Mouse (Mus musculus) right cerebral cortex, adult 2 months (tissue): Measurements from ENCODE around the gene Ccser1.

Experiments
- DNase-seq, 2 experiments: peaks; one replicate each; pipeline ENCODE4 v3.0.0; 2021 to 2022; ENCODE audit warnings: low spot score in 2 of 2

The Ccser1 gene

DNA sequence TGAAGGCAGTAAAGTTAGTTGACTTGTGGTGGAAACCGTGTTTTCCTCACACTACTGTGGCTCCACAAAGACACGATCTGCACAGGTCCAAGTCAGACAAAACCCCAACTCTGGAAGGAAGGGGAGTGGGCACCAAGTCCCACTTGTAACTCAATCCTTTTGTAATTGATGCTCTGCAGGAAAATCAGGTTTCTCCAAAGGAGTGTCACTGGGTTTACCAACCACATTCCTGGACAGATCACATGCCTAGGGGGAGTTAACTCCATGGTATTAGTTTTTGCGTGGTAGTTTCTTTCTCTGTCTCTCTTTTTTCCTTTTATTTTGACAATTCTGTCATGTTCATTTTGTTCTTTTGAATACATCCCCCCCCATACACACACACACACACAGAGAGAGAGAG, 252.0 kb downstream of the Ccser1 start:
- no peak for DNase-seq

DNA sequence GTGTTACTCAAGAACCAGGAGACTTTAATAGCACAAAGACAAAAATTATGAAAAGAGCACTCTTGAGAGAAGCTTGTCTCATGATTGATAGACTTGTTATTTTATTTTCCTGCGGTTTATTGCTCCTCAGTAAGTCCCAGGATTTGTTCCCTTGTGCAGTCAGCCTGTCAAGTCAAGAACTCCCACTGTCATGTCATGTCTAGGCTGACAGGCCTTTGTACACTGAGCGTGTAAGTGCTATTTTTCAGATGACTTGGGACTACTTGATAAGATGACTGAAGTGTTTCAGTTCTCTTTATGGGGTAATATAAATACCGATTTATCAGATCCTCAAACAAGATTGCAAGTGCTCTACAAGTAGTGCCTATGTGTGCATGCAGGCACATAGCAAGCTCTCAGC, 252.6 kb downstream of the Ccser1 start:
- DNase-seq, result no peak

DNA sequence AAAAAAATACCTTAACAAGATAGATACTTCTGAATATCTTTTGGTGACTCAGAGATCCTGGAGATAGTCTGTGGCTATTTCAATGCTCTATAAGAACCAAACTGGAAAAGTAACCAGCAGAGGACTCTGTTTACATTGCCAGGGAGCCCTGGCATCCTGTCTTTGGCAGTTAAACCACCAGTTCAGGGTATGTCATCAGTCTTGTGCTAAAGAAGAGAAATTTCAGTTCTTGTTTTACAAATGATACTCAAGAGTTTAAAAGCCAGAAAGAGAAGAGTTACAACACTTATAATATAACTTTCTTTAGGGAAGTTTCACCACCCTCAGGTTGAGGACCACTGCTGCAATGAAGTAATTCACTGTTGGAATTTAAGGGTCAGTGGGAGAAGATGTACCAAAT, 258.0 kb downstream of the Ccser1 start:
- DNase-seq, result no peak

DNA sequence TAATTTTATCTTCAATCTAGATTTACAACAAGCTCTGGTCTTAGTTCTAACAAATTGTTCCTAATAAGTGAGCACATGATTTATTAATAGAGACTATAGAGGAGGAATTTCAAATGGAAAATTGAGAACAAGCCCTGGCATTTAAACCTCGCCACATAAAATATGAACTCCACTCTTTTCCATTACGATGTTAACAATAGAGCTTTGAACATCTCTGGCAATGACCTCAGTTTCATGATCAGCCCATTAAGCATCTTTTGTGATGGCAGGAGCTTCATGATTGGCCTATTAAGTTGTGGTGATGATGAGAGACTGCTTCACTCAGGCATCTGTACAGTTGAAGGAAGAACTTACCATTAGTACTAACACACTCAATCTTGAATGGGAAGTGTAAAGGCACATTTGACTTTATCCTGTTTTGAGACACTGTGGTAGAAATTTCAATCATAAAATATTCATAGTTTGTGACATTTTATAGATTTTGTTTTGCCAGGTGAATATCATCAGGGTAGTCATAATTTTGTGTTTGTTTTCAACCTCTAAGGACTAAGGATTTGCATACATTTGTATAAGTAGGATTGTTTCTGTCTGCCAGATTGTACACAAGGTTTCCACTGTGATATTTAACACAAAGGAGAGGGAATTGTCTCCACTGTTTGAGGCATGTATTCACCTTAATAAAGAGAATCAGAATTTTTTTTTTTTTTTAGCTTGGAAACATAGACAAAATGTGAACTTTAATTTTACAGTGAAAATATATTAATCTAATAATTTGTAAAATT, 291.4 kb downstream of the Ccser1 start:
- DNase-seq, result no peak

DNA sequence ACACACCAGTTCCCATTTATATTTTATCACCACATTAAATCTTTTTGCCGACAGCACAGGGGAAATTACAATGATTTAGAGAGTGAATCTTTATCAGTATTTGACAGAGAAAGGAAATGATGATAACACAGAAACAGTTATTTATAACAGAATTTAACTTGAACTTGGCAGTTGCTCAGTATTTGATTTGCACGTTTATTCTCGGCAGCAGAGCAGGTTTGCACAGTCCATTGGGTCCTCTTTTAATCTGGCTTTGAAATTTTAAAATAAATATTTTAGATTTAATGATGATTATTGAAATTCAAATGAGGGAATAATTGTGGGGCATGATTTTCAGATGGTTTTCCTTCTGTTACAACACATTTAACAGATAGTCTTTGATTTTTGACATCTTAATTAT, 305.2 kb downstream of the Ccser1 start:
- DNase-seq, result no peak

- no peak for DNase-seq
These were observed 312.1 kb downstream of the Ccser1 start for GRCm38 (mm10) chr6:61491979-61492821.

DNA sequence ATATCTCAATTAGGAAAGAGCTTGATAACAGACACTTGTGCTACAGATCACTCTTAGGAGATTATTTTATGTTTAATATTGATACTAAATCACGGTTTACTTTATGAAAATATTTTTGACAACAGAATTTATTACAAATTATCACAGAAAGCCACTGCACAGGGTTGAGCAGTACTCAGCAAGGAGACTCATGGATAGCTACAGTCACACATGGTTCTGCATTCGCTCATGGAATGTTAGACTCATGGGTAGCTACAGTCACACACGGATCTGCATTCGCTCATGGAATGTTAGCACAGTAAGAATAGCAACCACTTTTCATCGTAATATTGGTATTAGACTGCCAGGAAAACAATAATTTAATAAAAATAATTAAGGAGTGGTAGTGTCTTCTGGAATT, 313.3 kb downstream of the Ccser1 start:
- no peak for DNase-seq

- no peak for DNase-seq
These were observed 335.2 kb downstream of the Ccser1 start for GRCm38 (mm10) chr6:61515310-61515709.

- DNase-seq, result no peak
These were observed 341.5 kb downstream of the Ccser1 start for GRCm38 (mm10) chr6:61521587-61521986.

DNA sequence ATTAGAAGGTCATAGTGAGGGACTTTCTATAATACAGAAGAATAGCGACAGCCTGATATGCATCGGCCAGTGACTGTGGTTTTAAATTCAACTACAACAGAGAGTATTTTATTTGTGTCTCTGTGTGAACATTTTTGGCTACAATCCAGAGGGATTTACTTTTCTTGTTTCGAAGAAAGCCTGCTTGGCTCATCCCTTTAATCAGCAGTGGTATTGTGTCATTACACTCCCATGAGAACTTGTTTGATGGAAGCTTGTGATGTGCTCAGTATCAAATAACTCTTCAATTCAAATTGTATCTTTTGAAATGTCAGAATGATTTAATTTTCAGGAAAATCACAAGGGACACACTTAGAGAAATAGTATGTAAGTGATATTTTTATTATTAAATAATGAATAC, 342.0 kb downstream of the Ccser1 start:
- no peak for DNase-seq

- no peak for DNase-seq
These were observed 343.8 kb downstream of the Ccser1 start for GRCm38 (mm10) chr6:61523748-61524493.

DNA sequence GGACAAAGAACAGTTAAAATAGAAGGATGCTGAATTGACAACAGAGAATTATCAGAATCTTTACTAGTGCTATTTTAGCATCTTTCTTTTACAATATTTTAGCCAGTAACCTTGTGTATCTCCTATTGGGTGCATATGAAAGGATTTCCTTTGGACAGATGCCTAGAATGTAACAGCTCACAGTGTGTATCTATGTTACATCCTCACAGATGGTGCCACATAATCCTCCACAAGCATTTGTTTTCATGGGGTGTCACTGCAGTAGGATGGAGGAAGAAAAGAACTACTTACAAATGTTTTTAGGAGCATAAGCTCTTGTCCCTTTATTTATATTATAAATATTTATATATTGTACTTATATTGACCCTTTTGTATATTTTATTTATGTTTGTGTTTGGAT, 360.6 kb downstream of the Ccser1 start:
- no peak for DNase-seq

- no peak for DNase-seq
These were observed 363.4 kb downstream of the Ccser1 start for GRCm38 (mm10) chr6:61543459-61544044.

DNA sequence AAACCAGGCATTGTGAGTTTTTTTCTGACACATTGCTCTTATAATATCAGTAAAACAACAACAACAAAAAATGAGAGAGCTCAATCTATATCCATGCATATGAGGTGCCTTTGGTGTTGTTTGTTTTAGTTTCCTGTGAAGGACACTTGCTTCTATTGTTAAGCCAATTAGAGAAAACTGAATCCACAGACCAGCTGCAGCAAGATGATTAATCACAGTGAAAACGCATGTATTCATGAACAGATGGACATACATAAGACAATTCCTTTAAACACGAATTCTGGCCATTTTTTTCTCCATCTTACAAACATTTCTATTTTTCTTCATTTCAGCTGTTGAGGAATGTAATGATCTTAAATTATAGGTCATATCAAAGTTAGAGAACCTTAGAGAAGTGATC, 387.4 kb downstream of the Ccser1 start:
- no peak for DNase-seq

GRCm38 (mm10) chr6:61567967-61568366, 387.8 kb downstream of the Ccser1 start:
- no peak for DNase-seq

- DNase-seq, result no peak
These were observed 401.6 kb downstream of the Ccser1 start for GRCm38 (mm10) chr6:61581696-61582095.

- DNase-seq, result no peak
These were observed 408.9 kb downstream of the Ccser1 start for GRCm38 (mm10) chr6:61588999-61589398.

DNA sequence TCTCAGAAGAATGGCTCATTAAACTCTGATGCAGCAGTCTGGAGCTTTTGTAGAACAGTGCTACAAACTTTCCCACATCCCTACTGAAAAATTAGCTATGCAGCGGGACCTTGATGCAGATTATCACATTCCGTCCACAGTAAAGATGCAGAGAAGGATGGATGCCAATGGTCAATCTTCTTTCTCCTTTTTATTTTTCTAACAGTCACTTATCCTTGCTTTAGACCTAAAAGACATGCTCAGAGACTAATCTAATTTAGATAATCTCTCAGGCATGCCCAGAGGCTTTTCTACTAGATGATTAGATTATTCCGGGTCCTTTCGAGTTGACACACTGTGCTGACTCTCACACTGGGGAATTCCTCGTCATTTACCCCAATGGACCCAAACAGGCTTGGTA, 421.8 kb downstream of the Ccser1 start:
- DNase-seq, result no peak

DNA sequence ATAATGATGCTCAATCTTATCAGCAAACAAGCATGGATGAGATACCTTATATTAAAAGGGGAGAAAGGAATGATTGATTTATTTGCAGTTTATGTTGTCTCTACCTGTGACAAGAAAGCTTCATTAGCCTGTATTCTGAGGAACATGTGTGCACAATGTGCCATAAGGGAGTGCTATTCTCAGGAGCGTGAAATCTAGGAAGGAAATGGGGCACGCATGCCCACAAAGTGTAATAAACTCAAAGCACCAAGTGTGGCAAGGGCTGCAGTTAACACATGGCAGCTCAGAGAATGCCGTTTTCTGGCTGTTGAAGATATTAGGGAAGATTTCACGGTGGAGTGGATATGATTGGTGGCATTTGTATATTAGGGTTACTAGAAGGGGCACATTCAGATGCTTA, 434.8 kb downstream of the Ccser1 start:
- no peak for DNase-seq

DNA sequence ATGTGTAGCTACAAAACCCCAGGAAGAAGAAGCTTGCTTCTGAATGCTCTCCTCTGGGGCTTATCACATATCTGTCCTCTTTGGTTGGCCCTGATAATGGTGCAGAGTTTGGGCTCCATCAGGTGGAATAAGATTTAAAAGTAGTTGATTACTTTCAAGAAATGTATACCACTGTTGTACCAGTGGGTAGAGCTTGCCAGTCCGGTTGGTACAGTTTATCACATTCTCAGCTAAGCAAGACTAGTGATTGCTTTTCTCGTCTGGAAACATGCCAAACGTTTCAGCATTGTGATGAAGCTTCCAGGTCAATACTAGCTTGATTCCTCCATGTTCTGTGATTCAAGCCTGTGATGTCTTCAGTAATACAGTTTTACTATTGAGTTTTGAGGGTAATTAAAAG, 441.6 kb downstream of the Ccser1 start:
- no peak for DNase-seq

- no peak for DNase-seq
These were observed 481.3 kb downstream of the Ccser1 start for GRCm38 (mm10) chr6:61661414-61661813.

- no peak for DNase-seq
These were observed 484.4 kb downstream of the Ccser1 start for GRCm38 (mm10) chr6:61664572-61664971.
